Mouse (Mus musculus): ENCODE data around the gene Nr3c2.
A peak's percentile ranks its signal among the peaks of the same experiment; 100 is the strongest.

Gene Nr3c2

GRCm38 (mm10) chr8:77169757-77170438, 270.7 kb downstream of the Nr3c2 start:
- DNase-seq (ENCODE audit: low read depth, low spot score) = no peak

GRCm38 (mm10) chr8:77170439-77170759, 271.2 kb downstream of the Nr3c2 start:
- DNase-seq (ENCODE audit: low read depth, low spot score) = no peak

GRCm38 (mm10) chr8:77173075-77173657, 273.9 kb downstream of the Nr3c2 start:
- DNase-seq (ENCODE audit: low read depth, low spot score) = no peak

GRCm38 (mm10) chr8:77173736-77174135, 274.5 kb downstream of the Nr3c2 start:
- no peak for DNase-seq (ENCODE audit: low read depth, low spot score)

- DNase-seq (ENCODE audit: low read depth, low spot score) = no peak
These were observed 276.2 kb downstream of the Nr3c2 start for GRCm38 (mm10) chr8:77175471-77175870.

GRCm38 (mm10) chr8:77176343-77176742, 277.1 kb downstream of the Nr3c2 start:
- no peak for DNase-seq (ENCODE audit: low read depth, low spot score)

GRCm38 (mm10) chr8:77185816-77186215, 286.6 kb downstream of the Nr3c2 start:
- DNase-seq (ENCODE audit: low read depth, low spot score) = no peak

- no peak for DNase-seq (ENCODE audit: low read depth, low spot score)
These were observed 287.8 kb downstream of the Nr3c2 start for GRCm38 (mm10) chr8:77186914-77187536.

- DNase-seq (ENCODE audit: low read depth, low spot score) = no peak
These were observed 288.5 kb downstream of the Nr3c2 start for GRCm38 (mm10) chr8:77187748-77188147.

- DNase-seq (ENCODE audit: low read depth, low spot score) = no peak
These were observed 289.1 kb downstream of the Nr3c2 start for GRCm38 (mm10) chr8:77188298-77188697.

GRCm38 (mm10) chr8:77189318-77189717, 290.1 kb downstream of the Nr3c2 start:
- peak; percentile 22 for DNase-seq (ENCODE audit: low read depth, low spot score)

- DNase-seq (ENCODE audit: low read depth, low spot score) = no peak
These were observed 291.2 kb downstream of the Nr3c2 start for GRCm38 (mm10) chr8:77190393-77190792.

- DNase-seq (ENCODE audit: low read depth, low spot score) = no peak
These were observed 310.1 kb downstream of the Nr3c2 start for GRCm38 (mm10) chr8:77209297-77209696.

GRCm38 (mm10) chr8:77213893-77214464, 314.7 kb downstream of the Nr3c2 start:
- DNase-seq (ENCODE audit: low read depth, low spot score) = no peak

- DNase-seq (ENCODE audit: low read depth, low spot score) = peak; percentile 62
These were observed 315.4 kb downstream of the Nr3c2 start for GRCm38 (mm10) chr8:77214665-77215064.

GRCm38 (mm10) chr8:77215191-77215590, 315.9 kb downstream of the Nr3c2 start:
- DNase-seq (ENCODE audit: low read depth, low spot score) = no peak

- no peak for DNase-seq (ENCODE audit: low read depth, low spot score)
These were observed 323.9 kb downstream of the Nr3c2 start for GRCm38 (mm10) chr8:77223123-77223522.

GRCm38 (mm10) chr8:77227742-77228141, 328.5 kb downstream of the Nr3c2 start:
- DNase-seq (ENCODE audit: low read depth, low spot score) = no peak

GRCm38 (mm10) chr8:77228688-77229087, 329.4 kb downstream of the Nr3c2 start:
- no peak for DNase-seq (ENCODE audit: low read depth, low spot score)

GRCm38 (mm10) chr8:77231211-77231610, 332.0 kb downstream of the Nr3c2 start:
- no peak for DNase-seq (ENCODE audit: low read depth, low spot score)

- no peak for DNase-seq (ENCODE audit: low read depth, low spot score)
These were observed 332.6 kb downstream of the Nr3c2 start for GRCm38 (mm10) chr8:77231834-77232233.

- DNase-seq (ENCODE audit: low read depth, low spot score) = no peak
These were observed 333.2 kb downstream of the Nr3c2 start for GRCm38 (mm10) chr8:77232411-77232810.

GRCm38 (mm10) chr8:77236701-77237100, 337.5 kb downstream of the Nr3c2 start:
- no peak for DNase-seq (ENCODE audit: low read depth, low spot score)

All from telencephalon, adult 2 months (tissue).